Comparison of ENCODE assay signal across 8 mouse cellular contexts in genomic region chr8:109706076-109706873, GRCm38 (mm10). TPM values are rescaled to one million over a fixed set of nuclear protein-coding genes. Genes with fewer than 3 reads are reported as not detected.
DNase-seq lines count a peak whose midpoint lies in the region; ATAC-seq and TF ChIP-seq lines count a peak whose summit lies in the region.

No protein-coding gene starts in this region.

- H3K4me2 ChIP-seq in forebrain, embryonic 16.5 days (ENCODE audit: low read length) = peak overlapping the region; percentile 86
- peak overlapping the region; percentile 90 for H3K4me2 ChIP-seq in limb, embryonic 11.5 days (ENCODE audit: low read depth, severe bottlenecking)

- H3K9me3 ChIP-seq in forebrain, embryonic 16.5 days (ENCODE audit: control insufficient read depth, low read length) = no peaks in the 10 kb centered on the region
- H3K9me3 ChIP-seq in limb, embryonic 11.5 days (ENCODE audit: control insufficient read depth, low read length) = no peaks in the 10 kb centered on the region

- peak; percentile 43 for DNase-seq in lung, adult 2 months
- no peak for DNase-seq in lung, postnatal 36 days
- DNase-seq in c-Kit-negative CD71-positive TER-119-positive erythroid progenitor cells, embryonic 14.5 days (ENCODE audit: low read depth, low spot score) = peak; percentile 36
- DNase-seq in limb, embryonic 11.5 days (ENCODE audit: low spot score) = peak; percentile 25
- peak; percentile 42 for DNase-seq in naive thymus-derived CD4-positive, alpha-beta T cell, adult 2 months (ENCODE audit: low read depth)
- DNase-seq in Muller cell, postnatal 12 days (ENCODE audit: inconsistent ontology term) = no peak
- DNase-seq in urinary bladder, postnatal 14 days (ENCODE audit: low spot score) = no peak

- H3K27ac ChIP-seq in forebrain, embryonic 16.5 days (ENCODE audit: low read length) = peak overlapping the region; percentile 97
- peak overlapping the region; percentile 83 for H3K27ac ChIP-seq in limb, embryonic 11.5 days (replicated peaks; ENCODE audit: low read depth, low read length)

- H3K4me1 ChIP-seq in lung, adult 2 months (ENCODE audit: control insufficient read depth, insufficient read depth, low read length) = 0 out of 2 replicates have a peak, but pooled peaks cover 7% of the 10 kb centered on the region
- peaks cover 32% of the 10 kb centered on the region for H3K4me1 ChIP-seq in forebrain, embryonic 16.5 days (replicated peaks; ENCODE audit: control insufficient read depth, insufficient read depth, low read length)
- H3K4me1 ChIP-seq in limb, embryonic 11.5 days (ENCODE audit: control insufficient read depth, insufficient read depth, low read length) = peaks cover 8% of the 10 kb centered on the region

- no peak for TF ChIP-seq POLR2A in lung, adult 2 months (IDR thresholded peaks at IDR 0.05; ENCODE audit: borderline replicate concordance, extremely low read depth, low read depth, low read length)

- H3K27me3 ChIP-seq in forebrain, embryonic 16.5 days (replicated peaks; ENCODE audit: control insufficient read depth, insufficient read depth, low read length) = no peaks in the 10 kb centered on the region
- H3K27me3 ChIP-seq in limb, embryonic 11.5 days (ENCODE audit: control insufficient read depth, insufficient read depth, low read length) = no peaks in the 10 kb centered on the region

- TF ChIP-seq CTCF in lung, adult 2 months (IDR thresholded peaks at IDR 0.05; ENCODE audit: insufficient read depth, low read length) = no peak

- peak overlapping the region; percentile 54 for H3K4me3 ChIP-seq in lung, adult 2 months (replicated peaks; ENCODE audit: extremely low read depth, low read depth, low read length)
- H3K4me3 ChIP-seq in forebrain, embryonic 16.5 days (replicated peaks; ENCODE audit: low read length) = peak overlapping the region; percentile 94
- peak overlapping the region; percentile 90 for H3K4me3 ChIP-seq in limb, embryonic 11.5 days (ENCODE audit: low read depth, low read length)

- peaks cover 20% of the 10 kb centered on the region for H3K36me3 ChIP-seq in forebrain, embryonic 16.5 days (ENCODE audit: control insufficient read depth, insufficient read depth)
- H3K36me3 ChIP-seq in limb, embryonic 11.5 days (ENCODE audit: control insufficient read depth, insufficient read depth, low read length) = peaks cover 10% of the 10 kb centered on the region; the same call in 1 of the 2 replicates

- peak; percentile 36 for ATAC-seq in forebrain, embryonic 16.5 days
- peak; percentile 14; the same call in 1 of the 2 replicates for ATAC-seq in limb, embryonic 11.5 days (ENCODE audit: insufficient number of reproducible peaks, low FRiP score, low TSS enrichment, low read depth)

- 5% methylated on average over 25 of the region's 30 CpGs for WGBS in lung, adult 2 months
- WGBS in forebrain, embryonic 16.5 days = 2% methylated on average over 25 of the region's 30 CpGs
- 1% methylated on average over 30 of the region's 30 CpGs for WGBS in limb, embryonic 11.5 days

- peak overlapping the region; percentile 100 for H3K9ac ChIP-seq in forebrain, embryonic 16.5 days (replicated peaks; ENCODE audit: low read depth, low read length)
- peak overlapping the region; percentile 99 for H3K9ac ChIP-seq in limb, embryonic 11.5 days (ENCODE audit: low read length)

RNA-seq across cellular contexts. Expression of gene Zfp821, which starts 0.9 kb away (rescaled TPM):
- polyA plus RNA-seq in lung, adult 2 months (2012; rRNA removed) = 8.2 and 9.8 TPM in 2 replicates
- polyA plus RNA-seq in forebrain, embryonic 16.5 days (2015; fragmentation: Nextera tagmentation; extraction: Ambion mirVana) = 85.6 and 88.3 TPM in 2 replicates
- polyA plus RNA-seq in limb, embryonic 11.5 days (2014; fragmentation: Nextera tagmentation; extraction: Ambion mirVana) = 44.4 and 45.3 TPM in 2 replicates

RNA-seq across cellular contexts. Expression of gene Ist1, which starts 13.2 kb away (rescaled TPM):
- 29.8 and 51.7 TPM in 2 replicates for polyA plus RNA-seq in lung, adult 2 months (2012; rRNA removed)
- polyA plus RNA-seq in forebrain, embryonic 16.5 days (2015; fragmentation: Nextera tagmentation; extraction: Ambion mirVana) = 187 and 199 TPM in 2 replicates
- 171 and 174 TPM in 2 replicates for polyA plus RNA-seq in limb, embryonic 11.5 days (2014; fragmentation: Nextera tagmentation; extraction: Ambion mirVana)

RNA-seq across cellular contexts. Expression of gene Atxn1l, which starts 31.3 kb away (rescaled TPM):
- polyA plus RNA-seq in lung, adult 2 months (2012; rRNA removed) = 24.5 and 31.6 TPM in 2 replicates
- 4.4 and 5.1 TPM in 2 replicates for polyA plus RNA-seq in forebrain, embryonic 16.5 days (2015; fragmentation: Nextera tagmentation; extraction: Ambion mirVana)
- 6.4 and 7.8 TPM in 2 replicates for polyA plus RNA-seq in limb, embryonic 11.5 days (2014; fragmentation: Nextera tagmentation; extraction: Ambion mirVana)

Comparison
In these comparisons a context has a peak if more than half of its experiments do, and no peak if none do; other contexts are left out.
1. DNase-seq: peak in lung, adult 2 months (single experiment), c-Kit-negative CD71-positive TER-119-positive erythroid progenitor cells, embryonic 14.5 days (single experiment), limb, embryonic 11.5 days (single experiment) and naive thymus-derived CD4-positive, alpha-beta T cell, adult 2 months (single experiment); none in lung, postnatal 36 days (single experiment), Muller cell, postnatal 12 days (single experiment) and urinary bladder, postnatal 14 days (single experiment).
2. Peak in every context shown above with its lines, with median percentiles within 50 percentile points of each other: H3K4me3 ChIP-seq.